Mouse (Mus musculus) natural killer cell, adult 2 months (primary cell): Measurements from ENCODE around the gene Mboat1.

ENCODE experiments used
- DNase-seq, 2 experiments: peaks; one replicate each; pipeline ENCODE4 v3.0.0; 2022; ENCODE audit warnings: low spot score in 2 of 2

Mboat1 gene

GRCm38 (mm10) chr13:30185959-30186358 lies 49.7 kb downstream of the Mboat1 start:
- DNase-seq, result no peak

- no peak for DNase-seq
Measured at GRCm38 (mm10) chr13:30186456-30186855, 50.2 kb downstream of the Mboat1 start.

GRCm38 (mm10) chr13:30192031-30192716 lies 55.9 kb downstream of the Mboat1 start:
- DNase-seq, result no peak

GRCm38 (mm10) chr13:30193363-30193762 lies 57.1 kb downstream of the Mboat1 start:
- no peak for DNase-seq

- DNase-seq, result no peak
Measured at GRCm38 (mm10) chr13:30194834-30195233, 58.5 kb downstream of the Mboat1 start.

GRCm38 (mm10) chr13:30196661-30197060 lies 60.4 kb downstream of the Mboat1 start:
- no peak for DNase-seq

- no peak for DNase-seq
Measured at GRCm38 (mm10) chr13:30198101-30198570, 61.8 kb downstream of the Mboat1 start.

- DNase-seq, result no peak
Measured at GRCm38 (mm10) chr13:30199821-30200220, 63.5 kb downstream of the Mboat1 start.

GRCm38 (mm10) chr13:30200737-30201136 lies 64.4 kb downstream of the Mboat1 start:
- DNase-seq, result no peak

GRCm38 (mm10) chr13:30203018-30203417 lies 66.7 kb downstream of the Mboat1 start:
- no peak for DNase-seq

- no peak for DNase-seq
Measured at GRCm38 (mm10) chr13:30208176-30208575, 71.9 kb downstream of the Mboat1 start.

- DNase-seq, result no peak
Measured at GRCm38 (mm10) chr13:30213276-30213675, 77.0 kb downstream of the Mboat1 start.

GRCm38 (mm10) chr13:30217588-30218371 lies 81.5 kb downstream of the Mboat1 start:
- no peak for DNase-seq

- DNase-seq, result no peak
Measured at GRCm38 (mm10) chr13:30219597-30219996, 83.3 kb downstream of the Mboat1 start.

- DNase-seq, result no peak
Measured at GRCm38 (mm10) chr13:30221316-30221715, 85.0 kb downstream of the Mboat1 start.

- no peak for DNase-seq
Measured at GRCm38 (mm10) chr13:30224114-30224513, 87.8 kb downstream of the Mboat1 start.

GRCm38 (mm10) chr13:30224659-30225058 lies 88.4 kb downstream of the Mboat1 start:
- DNase-seq, result no peak

GRCm38 (mm10) chr13:30228762-30229161 lies 92.5 kb downstream of the Mboat1 start:
- DNase-seq, result no peak

- DNase-seq, result no peak
Measured at GRCm38 (mm10) chr13:30229625-30230139, 93.4 kb downstream of the Mboat1 start.

GRCm38 (mm10) chr13:30235056-30235750 lies 98.9 kb downstream of the Mboat1 start:
- no peak for DNase-seq

GRCm38 (mm10) chr13:30239396-30239795 lies 103.1 kb downstream of the Mboat1 start:
- no peak for DNase-seq

- no peak for DNase-seq
Measured at GRCm38 (mm10) chr13:30245573-30245972, 109.3 kb downstream of the Mboat1 start.
